Mouse (Mus musculus) CD4-positive, CD25-positive, alpha-beta regulatory T cell, adult 4 months (primary cell): ENCODE measurements around the gene Dixdc1. TPM values are rescaled to one million over a fixed set of nuclear protein-coding genes. Genes with fewer than 3 reads are reported as not detected.

Experiments used
- ATAC-seq: one replicate; pipeline ENCODE4 v1.8.0; 2017
- polyA plus RNA-seq, 2 experiments: library from polyadenylated mRNA; unstranded; fragments of 100-300 nt; shearing (Covaris generic); gene quantifications; one replicate each; pipeline ENCODE4 v1.2.1; 2017

Dixdc1 gene
- polyA plus RNA-seq, 2 experiments from 2014 or later: 0.19 TPM; not detected in 1

- no peak for ATAC-seq
Measured at GRCm38 (mm10) chr9:50742744-50743143, 3.4 kb upstream of the Dixdc1 start.

- no peak for ATAC-seq
Measured at GRCm38 (mm10) chr9:50742261-50742660, 2.9 kb upstream of the Dixdc1 start.

GRCm38 (mm10) chr9:50740867-50741784 is 1.8 kb upstream of the Dixdc1 start:
- ATAC-seq: no peak

- no peak for ATAC-seq
Measured at GRCm38 (mm10) chr9:50734989-50735388, 4.3 kb downstream of the Dixdc1 start.

GRCm38 (mm10) chr9:50732560-50732959 is 6.8 kb downstream of the Dixdc1 start:
- no peak for ATAC-seq

GRCm38 (mm10) chr9:50729600-50729999 is 9.7 kb downstream of the Dixdc1 start:
- ATAC-seq: no peak

GRCm38 (mm10) chr9:50727925-50728651 is 11.2 kb downstream of the Dixdc1 start:
- peak; percentile 39 for ATAC-seq

GRCm38 (mm10) chr9:50727171-50727924 is 12.0 kb downstream of the Dixdc1 start:
- no peak for ATAC-seq

GRCm38 (mm10) chr9:50725921-50726590 is 13.3 kb downstream of the Dixdc1 start:
- no peak for ATAC-seq

GRCm38 (mm10) chr9:50724661-50725330 is 14.5 kb downstream of the Dixdc1 start:
- ATAC-seq: no peak

- ATAC-seq: no peak
Measured at GRCm38 (mm10) chr9:50724147-50724546, 15.2 kb downstream of the Dixdc1 start.

- no peak for ATAC-seq
Measured at GRCm38 (mm10) chr9:50723406-50723805, 15.9 kb downstream of the Dixdc1 start.

GRCm38 (mm10) chr9:50722451-50722911 is 16.8 kb downstream of the Dixdc1 start:
- ATAC-seq: no peak

- no peak for ATAC-seq
Measured at GRCm38 (mm10) chr9:50721061-50721460, 18.3 kb downstream of the Dixdc1 start.

- no peak for ATAC-seq
Measured at GRCm38 (mm10) chr9:50718878-50719277, 20.4 kb downstream of the Dixdc1 start.

GRCm38 (mm10) chr9:50714188-50714587 is 25.1 kb downstream of the Dixdc1 start:
- no peak for ATAC-seq

- no peak for ATAC-seq
Measured at GRCm38 (mm10) chr9:50711337-50711736, 28.0 kb downstream of the Dixdc1 start.

GRCm38 (mm10) chr9:50709108-50709507 is 30.2 kb downstream of the Dixdc1 start:
- no peak for ATAC-seq

GRCm38 (mm10) chr9:50704907-50705306 is 34.4 kb downstream of the Dixdc1 start:
- ATAC-seq: no peak

GRCm38 (mm10) chr9:50700921-50701691 is 38.2 kb downstream of the Dixdc1 start:
- no peak for ATAC-seq
